Mouse (Mus musculus) 3T3-L1 (cell line): ENCODE data around the gene Mapk8ip1.

ENCODE experiments used
- DNase-seq: peaks from one replicate; pipeline ENCODE4 v3.0.0-alpha.2; 2015; ENCODE audit warnings: low read depth, low spot score

Gene Mapk8ip1

GRCm38 (mm10) chr2:92401091-92401561, at the start of gene Mapk8ip1:
Mapk8ip1 (minus strand) TSS chr2:92401263.
- DNase-seq = no peak

- DNase-seq = no peak
These were observed 46.2 kb upstream of the Mapk8ip1 start for GRCm38 (mm10) chr2:92447121-92447740.

- DNase-seq = no peak
These were observed 45.6 kb upstream of the Mapk8ip1 start for GRCm38 (mm10) chr2:92446656-92447055.

- no peak for DNase-seq
These were observed 44.8 kb upstream of the Mapk8ip1 start for GRCm38 (mm10) chr2:92445890-92446289.

GRCm38 (mm10) chr2:92444376-92444775, 43.3 kb upstream of the Mapk8ip1 start:
- DNase-seq = no peak

GRCm38 (mm10) chr2:92443313-92443712, 42.2 kb upstream of the Mapk8ip1 start:
- no peak for DNase-seq

GRCm38 (mm10) chr2:92442419-92443001, 41.4 kb upstream of the Mapk8ip1 start:
- no peak for DNase-seq

GRCm38 (mm10) chr2:92440432-92440831, 39.4 kb upstream of the Mapk8ip1 start:
- DNase-seq = no peak

- DNase-seq = no peak
These were observed 37.5 kb upstream of the Mapk8ip1 start for GRCm38 (mm10) chr2:92438567-92438966.

GRCm38 (mm10) chr2:92437875-92438274, 36.8 kb upstream of the Mapk8ip1 start:
- peak; percentile 97 for DNase-seq

- no peak for DNase-seq
These were observed 36.3 kb upstream of the Mapk8ip1 start for GRCm38 (mm10) chr2:92437366-92437765.

GRCm38 (mm10) chr2:92435023-92435422, 34.0 kb upstream of the Mapk8ip1 start:
- DNase-seq = no peak

- DNase-seq = no peak
These were observed 33.3 kb upstream of the Mapk8ip1 start for GRCm38 (mm10) chr2:92434375-92434745.

GRCm38 (mm10) chr2:92433578-92434374, 32.7 kb upstream of the Mapk8ip1 start, which contains the start of gene Cry2:
Cry2 (minus strand) TSS chr2:92434043.
- peak; percentile 99 for DNase-seq

- DNase-seq = peak; percentile 72
These were observed 31.5 kb upstream of the Mapk8ip1 start for GRCm38 (mm10) chr2:92432299-92433295.

GRCm38 (mm10) chr2:92431611-92432179, 30.6 kb upstream of the Mapk8ip1 start:
- DNase-seq = no peak

- DNase-seq = peak; percentile 84
These were observed 29.9 kb upstream of the Mapk8ip1 start for GRCm38 (mm10) chr2:92430723-92431541.

GRCm38 (mm10) chr2:92430089-92430488, 29.0 kb upstream of the Mapk8ip1 start:
- DNase-seq = no peak

- DNase-seq = peak; percentile 31
These were observed 26.8 kb upstream of the Mapk8ip1 start for GRCm38 (mm10) chr2:92427882-92428281.

GRCm38 (mm10) chr2:92426426-92426825, 25.4 kb upstream of the Mapk8ip1 start:
- DNase-seq = no peak
